Mouse (Mus musculus): Measurements from ENCODE around the gene Gm20696.
A peak's percentile ranks its signal among the peaks of the same experiment; 100 is the strongest.

Gene Gm20696

DNA sequence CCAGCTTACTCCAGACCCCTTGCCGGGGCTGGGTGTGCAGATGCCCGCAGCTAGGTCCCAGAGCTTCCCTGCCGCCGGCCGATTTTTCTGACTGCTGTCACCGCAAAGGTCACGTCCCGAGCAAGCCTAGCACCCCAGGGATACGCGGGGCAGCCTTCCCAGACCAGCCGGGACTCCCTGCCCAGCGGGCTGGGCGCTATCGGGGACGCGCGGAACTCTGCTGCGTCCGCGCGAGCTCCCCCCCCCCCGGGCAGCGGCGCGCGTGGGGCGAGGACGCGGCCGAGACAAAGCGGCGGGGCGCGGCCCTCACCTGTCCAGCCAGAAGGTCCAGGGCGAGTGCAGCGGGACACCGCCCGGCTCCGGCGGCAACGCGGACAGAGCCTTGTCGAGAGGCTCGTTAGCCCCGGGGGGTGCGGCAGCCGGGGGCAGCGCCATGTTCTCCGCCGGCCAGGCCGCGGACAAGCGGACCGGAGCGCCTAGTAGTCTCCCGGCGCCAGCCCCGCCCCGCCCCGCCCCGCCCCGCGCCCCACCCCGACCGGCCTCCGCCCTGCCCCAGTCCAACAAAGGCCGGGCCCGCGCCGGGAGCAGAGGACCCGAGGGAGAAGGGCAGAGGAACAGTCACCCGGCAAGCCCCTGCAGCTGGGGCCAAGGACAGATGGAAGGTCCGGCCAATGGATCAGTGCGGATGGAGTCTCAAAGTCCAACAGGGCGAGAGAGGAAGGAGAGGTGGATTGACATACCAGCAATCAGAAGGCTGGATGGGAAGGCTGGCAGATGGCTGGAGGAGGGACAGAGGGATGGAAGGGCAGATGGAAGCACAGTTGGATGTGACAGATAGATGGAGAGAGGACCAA, at the start of gene Gm20696, which contains the start of gene Eif4e3:
Gm20696 (minus strand) TSS at position 480 of the 854 bp plus-strand sequence.
Eif4e3 (minus strand) TSS at position 454 of the 854 bp plus-strand sequence.
- DNase-seq = peak; percentile 76

DNA sequence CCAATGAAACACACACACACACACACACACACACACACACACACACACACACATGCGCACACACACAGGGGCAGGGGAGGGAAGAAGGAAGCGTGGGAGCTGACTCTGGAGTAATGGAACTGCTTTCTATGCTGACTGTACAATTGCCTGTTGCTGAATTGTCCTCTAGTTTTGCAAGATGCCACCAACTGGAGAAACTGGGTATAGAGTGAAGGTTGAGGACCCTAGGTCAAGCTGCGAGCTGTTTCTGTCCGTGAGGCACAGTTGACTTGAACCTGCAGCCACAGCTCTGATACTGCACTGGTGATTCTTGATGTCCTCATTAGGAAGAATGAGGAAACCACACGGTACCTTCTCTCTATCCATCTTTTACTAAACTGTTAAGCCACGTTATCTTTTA, 49.3 kb upstream of the Gm20696 start:
- no peak for DNase-seq

DNA sequence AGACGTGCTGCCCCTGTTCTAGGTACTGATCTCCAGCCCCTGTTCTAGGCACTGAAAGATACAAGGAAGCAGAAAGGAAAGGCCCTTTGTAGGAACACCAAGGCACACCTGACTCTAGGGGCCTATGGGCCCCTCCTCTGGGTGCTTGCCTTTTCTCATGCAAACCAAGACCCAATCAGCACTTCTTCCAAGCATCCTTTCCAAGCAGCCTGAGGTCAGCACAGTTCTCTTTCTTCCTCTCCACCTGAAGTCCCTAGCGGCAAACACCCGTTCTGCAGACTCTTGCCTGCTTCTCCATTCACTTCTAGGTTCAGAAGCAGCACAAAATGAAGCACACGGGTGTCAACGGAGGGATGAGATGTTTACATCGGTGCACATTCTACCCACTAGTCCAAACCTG, 48.6 kb upstream of the Gm20696 start:
- no peak for DNase-seq

DNA sequence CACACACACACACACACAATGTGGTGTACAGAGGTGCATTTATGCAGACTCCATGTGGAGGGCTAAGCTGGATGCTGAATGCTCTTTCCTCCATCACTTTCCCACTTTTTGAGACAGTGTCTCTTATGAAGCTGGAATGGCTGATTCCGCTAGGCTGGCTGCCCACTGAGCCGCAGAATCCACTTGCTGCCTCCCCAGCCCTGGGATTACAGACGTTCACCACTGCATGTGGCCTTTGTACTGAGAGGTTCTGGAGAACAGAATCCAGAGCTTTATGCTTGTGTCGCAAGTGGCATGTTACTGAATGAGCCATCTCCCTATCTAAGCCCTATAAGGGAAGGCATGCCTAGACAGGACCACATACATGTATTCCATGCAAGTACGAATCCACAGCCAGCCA, 46.7 kb upstream of the Gm20696 start:
- DNase-seq = no peak

- no peak for DNase-seq
Observed at GRCm38 (mm10) chr6:99711576-99712101, 45.0 kb upstream of the Gm20696 start.

DNA sequence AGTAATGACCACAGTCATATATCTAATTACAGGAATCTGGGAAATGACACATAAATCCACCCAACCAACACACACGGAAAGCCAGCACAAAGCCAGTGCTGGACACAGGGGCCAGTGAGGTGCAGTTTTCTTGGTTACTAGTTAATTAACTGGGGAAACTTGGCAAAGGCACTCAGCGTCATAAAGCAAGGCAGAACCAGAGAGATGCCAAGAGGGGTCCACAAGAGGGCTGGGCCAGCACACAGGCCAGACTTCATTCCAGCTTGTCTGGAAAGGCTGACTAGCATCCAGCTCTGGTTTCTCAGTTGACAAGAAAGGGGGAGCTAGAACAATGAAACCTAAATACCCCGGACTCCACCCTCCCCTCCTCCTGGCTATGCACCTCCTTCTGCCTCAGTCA, 33.9 kb upstream of the Gm20696 start:
- DNase-seq = peak; percentile 28

GRCm38 (mm10) chr6:99692916-99693841, 26.6 kb upstream of the Gm20696 start:
- peak; percentile 45 for DNase-seq

DNA sequence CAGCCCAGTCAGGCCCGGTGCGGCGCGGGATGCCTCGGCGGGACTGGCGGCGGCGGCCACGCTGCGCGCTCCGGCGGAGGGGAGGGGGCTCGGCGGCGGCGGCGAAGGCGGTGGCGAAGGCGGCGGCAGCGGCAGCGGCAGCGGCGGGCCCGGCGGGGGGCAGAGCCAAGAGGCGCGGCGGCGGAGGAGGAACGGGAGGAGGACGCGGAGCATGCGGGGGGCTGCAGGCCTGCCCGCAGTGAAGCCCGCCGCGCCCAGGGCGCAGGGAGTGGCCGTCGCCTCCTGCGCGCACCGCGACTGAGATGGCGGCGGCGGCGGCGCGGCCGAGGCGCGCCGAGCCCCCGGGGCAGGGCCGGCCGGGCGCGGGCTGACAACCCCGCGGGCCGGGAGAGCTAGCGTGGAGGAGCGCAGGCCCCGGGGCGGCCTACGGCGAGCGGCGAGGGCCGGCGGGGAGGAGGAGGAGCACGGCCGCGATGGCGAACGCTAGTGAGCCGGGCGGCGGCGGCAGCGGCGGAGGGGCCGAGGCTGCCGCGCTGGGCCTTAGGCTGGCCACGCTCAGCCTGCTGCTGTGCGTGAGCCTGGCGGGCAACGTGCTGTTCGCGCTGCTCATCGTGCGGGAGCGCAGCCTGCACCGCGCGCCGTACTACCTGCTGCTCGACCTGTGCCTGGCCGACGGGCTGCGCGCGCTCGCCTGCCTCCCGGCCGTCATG, 25.8 kb upstream of the Gm20696 start, which contains the start of gene Gpr27:
Gpr27 (plus strand) TSS at position 474 of the 710 bp plus-strand sequence.
- peak; percentile 50 for DNase-seq

DNA sequence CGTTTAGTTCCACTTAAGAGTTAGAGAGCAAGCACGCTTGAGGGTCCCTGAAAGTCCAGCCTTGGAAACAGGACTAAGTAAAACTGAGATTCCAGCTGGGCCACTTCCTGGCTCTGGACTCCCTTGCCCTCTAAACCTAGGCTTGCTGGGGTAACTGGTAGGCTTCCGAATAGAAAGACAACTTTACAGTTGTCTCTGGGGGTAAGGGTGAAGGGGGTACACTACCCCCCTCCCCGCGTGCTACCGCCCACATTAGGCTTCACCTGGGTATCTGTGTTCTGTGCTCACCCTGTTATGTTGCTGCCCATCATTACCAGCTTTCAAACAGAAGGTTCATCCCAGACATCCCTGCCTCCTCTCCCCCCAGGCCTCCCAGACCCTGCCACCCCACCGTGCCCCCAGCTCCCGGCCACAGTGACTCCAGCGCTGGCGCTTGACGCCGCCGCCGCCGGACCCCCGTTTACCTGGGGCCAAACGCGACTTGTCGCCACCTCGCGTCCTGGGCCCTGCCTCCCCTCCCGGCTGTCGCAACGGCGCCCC, 25.1 kb upstream of the Gm20696 start:
- no peak for DNase-seq

- no peak for DNase-seq
Observed at GRCm38 (mm10) chr6:99688513-99688912, 21.9 kb upstream of the Gm20696 start.

GRCm38 (mm10) chr6:99684899-99685298, 18.3 kb upstream of the Gm20696 start:
- no peak for DNase-seq

- DNase-seq = no peak
Observed at GRCm38 (mm10) chr6:99683974-99684373, 17.4 kb upstream of the Gm20696 start.

DNA sequence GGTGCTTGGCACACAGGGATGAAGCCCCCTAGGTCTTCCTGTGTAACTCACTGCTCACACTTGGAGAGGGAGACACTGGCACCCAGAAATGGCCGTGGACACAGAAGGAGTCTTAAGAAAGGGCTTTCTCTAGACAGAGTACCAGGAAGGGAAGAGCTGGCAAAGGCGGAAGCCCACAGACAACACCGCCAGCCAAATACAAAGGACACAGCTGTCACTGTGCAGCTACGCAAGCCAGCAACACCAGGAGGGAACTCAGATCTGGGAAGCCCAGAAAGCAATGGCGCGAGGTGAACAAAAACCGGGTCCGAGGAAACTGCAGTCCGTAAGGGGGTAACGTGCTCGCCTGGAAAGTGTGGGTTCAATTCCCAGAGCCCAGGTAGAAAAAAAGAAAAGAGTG, 11.5 kb upstream of the Gm20696 start:
- no peak for DNase-seq

DNA sequence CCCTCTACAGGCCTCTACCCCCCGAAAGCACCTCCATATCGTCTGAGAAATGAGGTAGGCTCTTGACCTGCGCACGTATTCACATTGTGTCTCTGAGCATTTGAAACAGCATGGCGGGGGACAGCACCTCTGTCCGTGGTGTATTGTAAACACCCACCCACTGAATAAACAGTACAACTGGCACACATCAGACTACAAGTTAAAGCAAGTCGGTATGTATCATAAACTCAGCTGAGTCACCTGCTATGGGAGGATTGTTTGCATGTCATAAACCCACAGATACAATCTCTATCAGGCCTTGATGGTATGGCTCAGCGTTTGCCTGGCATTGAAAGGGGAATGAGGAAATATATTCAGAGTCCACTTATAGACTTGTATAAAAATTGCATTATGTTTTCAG, 10.7 kb upstream of the Gm20696 start:
- DNase-seq = no peak

- no peak for DNase-seq
Observed at GRCm38 (mm10) chr6:99674482-99674881, 7.9 kb upstream of the Gm20696 start.

- no peak for DNase-seq
Observed at GRCm38 (mm10) chr6:99671768-99672167, 5.2 kb upstream of the Gm20696 start.

DNA sequence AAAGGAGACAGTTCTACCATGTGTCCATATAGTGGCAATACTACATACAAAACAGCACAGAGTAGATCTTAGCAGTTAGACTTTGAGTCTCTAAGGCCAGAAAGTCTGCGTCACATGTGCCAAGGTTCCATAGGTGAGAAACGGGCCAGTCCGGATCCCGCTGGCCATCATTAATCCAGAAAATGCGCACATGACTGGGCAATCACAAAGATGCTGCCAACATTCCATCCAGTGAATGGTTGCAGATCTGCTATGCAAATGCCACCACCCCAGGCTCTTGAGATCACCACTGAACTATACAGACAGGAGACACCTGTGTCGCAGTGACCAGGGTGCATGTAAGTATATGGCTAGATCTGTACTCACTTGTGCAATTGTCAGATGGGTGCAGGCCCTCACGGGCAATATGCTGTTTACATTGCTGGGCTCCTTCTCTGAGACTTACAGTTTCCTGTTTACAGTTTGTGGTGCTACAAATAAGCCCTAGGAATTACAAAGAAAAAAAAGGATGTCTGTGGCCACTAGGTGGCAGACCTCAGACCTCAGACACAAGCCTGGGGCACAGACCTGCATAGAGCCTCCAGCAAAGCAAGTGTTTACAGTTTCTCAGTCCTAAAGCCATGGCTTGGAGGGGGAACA, 4.0 kb upstream of the Gm20696 start:
- peak; percentile 77 for DNase-seq

- DNase-seq = peak; percentile 49
Observed at GRCm38 (mm10) chr6:99669481-99670325, 3.1 kb upstream of the Gm20696 start.

- no peak for DNase-seq
Observed at GRCm38 (mm10) chr6:99667290-99667689, 693 bp upstream of the Gm20696 start.

DNA sequence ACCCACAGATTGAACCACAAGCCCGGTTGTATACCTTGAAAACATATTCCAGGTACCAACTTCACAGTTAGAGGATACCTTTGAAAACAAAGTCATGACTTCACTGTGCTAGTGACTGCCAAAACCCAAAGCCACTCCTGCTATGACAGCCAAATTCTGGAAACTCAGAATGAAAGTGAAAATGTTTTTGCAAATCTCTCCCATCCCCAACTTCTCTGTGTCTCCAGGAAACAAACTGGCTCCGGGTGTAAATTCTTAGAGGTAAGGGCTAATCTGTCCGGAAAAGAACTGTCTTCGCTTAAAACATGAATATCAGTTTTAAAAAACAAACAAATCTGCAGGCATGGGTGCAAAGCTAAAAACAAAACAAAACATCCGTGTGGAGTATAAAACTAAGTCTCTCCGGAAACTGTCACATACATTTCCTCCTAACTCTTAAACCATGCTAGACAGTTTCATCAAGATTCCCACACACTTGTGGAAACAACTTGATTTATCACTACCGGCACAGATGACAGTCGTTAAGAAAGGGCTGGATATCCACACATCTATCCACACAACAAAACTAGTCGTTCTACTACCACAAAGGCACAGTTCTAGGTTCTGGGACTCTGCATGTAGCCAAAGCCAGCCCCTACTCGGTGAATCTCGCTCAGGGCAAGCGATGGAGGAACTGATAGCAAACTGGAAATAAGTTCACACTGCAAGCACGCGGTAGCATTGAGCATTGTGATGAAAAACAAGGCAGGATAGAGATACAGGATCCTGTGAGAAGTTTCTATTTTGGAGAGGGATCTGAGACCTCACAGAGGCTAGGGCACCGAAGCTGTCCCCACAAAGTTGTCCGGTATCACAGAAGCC, 910 bp downstream of the Gm20696 start:
- no peak for DNase-seq

All from kidney, postnatal 10 days (tissue).